Mouse (Mus musculus) stomach, postnatal 0 days (tissue): ENCODE results near the gene Pou2af1.

Source experiments
- CTCF ChIP-seq: IDR thresholded peaks from 2 replicates; pipeline ENCODE4 v1.5.1; 2016; ENCODE audit warnings: antibody characterized with exemption, low read depth, mild to moderate bottlenecking, moderate library complexity
- EP300 ChIP-seq: optimal IDR thresholded peaks from 2 replicates; pipeline ENCODE3; 2016; ENCODE audit warnings: antibody characterized with exemption

- no peak for TF ChIP-seq EP300
- no peak for TF ChIP-seq CTCF
These were observed 2.3 kb upstream of the Pou2af1 start for GRCm38 (mm10) chr9:51211191-51211590.
